Mouse (Mus musculus) midbrain, embryonic 16.5 days (tissue): ENCODE measurements around the gene Elovl5. TPM values are rescaled to one million over a fixed set of nuclear protein-coding genes. Genes with fewer than 3 reads are reported as not detected.

ENCODE experiments used
- ATAC-seq: fragments of 200-750 bp; cut with Nextera tagmentation; 2 replicates; pipeline ENCODE4 v1.8.0; 2017; ENCODE audit warnings: moderate TSS enrichment
- H3K27ac ChIP-seq: fragments of 300-500 bp; sonication (generic); 2 replicates; pipeline ENCODE4 v1.5.1; 2014; ENCODE audit warnings: mild to moderate bottlenecking, low read length, mixed read lengths
- H3K27me3 ChIP-seq: fragments of 300-500 bp; sonication (generic); 2 replicates; pipeline ENCODE4 v1.6.1; 2014; ENCODE audit warnings: low read depth, low read length, mixed read lengths; ENCODE audit not compliant: control insufficient read depth, insufficient read depth
- H3K36me3 ChIP-seq: fragments of 300-500 bp; sonication (generic); 2 replicates; pipeline ENCODE4 v1.6.1; 2014; ENCODE audit warnings: mild to moderate bottlenecking, low read length, moderate library complexity, mixed read lengths; ENCODE audit not compliant: control insufficient read depth, insufficient read depth
- H3K4me1 ChIP-seq: fragments of 300-500 bp; sonication (generic); 2 replicates; pipeline ENCODE4 v1.6.1; 2014; ENCODE audit warnings: mild to moderate bottlenecking, low read length, mixed read lengths; ENCODE audit not compliant: control insufficient read depth, insufficient read depth
- H3K4me2 ChIP-seq: fragments of 300-500 bp; sonication (generic); 2 replicates; pipeline ENCODE4 v1.6.1; 2014; ENCODE audit warnings: mild to moderate bottlenecking, low read length, mixed read lengths
- H3K4me3 ChIP-seq: fragments of 300-500 bp; sonication (generic); 2 replicates; pipeline ENCODE4 v1.5.1; 2014; ENCODE audit warnings: low read depth, mild to moderate bottlenecking, low read length, moderate library complexity, mixed read lengths
- H3K9ac ChIP-seq: fragments of 300-500 bp; sonication (generic); 2 replicates; pipeline ENCODE4 v1.6.1; 2014; ENCODE audit warnings: low read depth, low read length, mixed read lengths
- H3K9me3 ChIP-seq: fragments of 300-500 bp; sonication (generic); replicated peaks from 2 replicates; pipeline ENCODE4 v1.6.1; 2014; ENCODE audit warnings: mild to moderate bottlenecking, low read length, mixed read lengths; ENCODE audit not compliant: control insufficient read depth, poor library complexity, severe bottlenecking
- WGBS: fragments of 180-500 bp; shearing (Covaris S2); extraction: QIAGEN DNeasy Blood & Tissue Kit; methylation state at CpG from one replicate; pipeline ENCODE4 v1.1.7; 2014; 5-methylcytosine and 5-hydroxymethylcytosine counted together
- polyA plus RNA-seq: library from polyadenylated mRNA; unstranded; fragments of >200 nt; fragmentation: Nextera tagmentation; extraction: Ambion mirVana; gene quantifications from 2 replicates; pipeline ENCODE4 v1.2.1, GENCODE M21; 2015

The Elovl5 gene
- polyA plus RNA-seq, 1 experiment from 2014 or later = 66.4 TPM

DNA sequence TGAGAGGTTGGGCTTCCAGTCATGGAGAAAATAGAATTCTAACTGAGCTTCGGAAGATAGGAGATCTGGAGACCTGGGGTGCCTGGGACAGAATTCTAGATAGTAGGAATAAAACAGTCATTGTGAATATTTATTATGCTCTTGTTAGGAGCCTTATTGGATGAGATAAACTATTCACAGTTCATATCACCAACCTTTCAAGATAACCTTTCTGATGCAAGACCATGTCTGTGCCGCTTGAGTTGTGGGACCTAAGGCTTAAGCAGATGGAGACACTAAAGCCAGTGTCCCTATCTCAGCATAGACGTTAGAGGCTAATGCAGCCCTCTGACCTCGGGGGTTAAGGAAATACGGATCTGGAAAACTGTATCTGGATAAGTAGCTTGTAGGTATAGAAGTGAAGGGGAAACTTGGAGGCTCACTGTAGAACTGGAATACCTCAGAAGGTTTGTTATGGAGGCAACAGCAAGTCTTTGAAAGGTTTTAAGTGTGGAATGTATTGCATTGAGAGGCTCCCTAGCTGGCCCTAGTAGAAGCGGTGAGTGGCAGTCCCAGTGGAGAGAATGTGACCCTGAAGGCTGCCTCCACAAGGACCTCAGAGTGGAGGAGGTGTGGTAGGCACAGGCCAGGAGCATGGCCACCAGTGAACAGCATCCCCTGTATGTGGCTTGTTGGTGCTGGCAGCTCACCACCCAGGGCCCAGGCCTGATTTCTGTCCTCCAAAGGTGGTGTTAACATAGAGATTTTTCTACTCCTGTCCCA is 52.2 kb downstream of the Elovl5 start:
- Histone ChIP-seq H3K36me3 (no peaks in the 10 kb centered on the region), H3K9ac (no peak overlapping the region), H3K4me1 (peaks cover 1% of the 10 kb centered on the region), H3K27ac (no peak overlapping the region), H3K9me3 (no peaks in the 10 kb centered on the region), H3K27me3 (no peaks in the 10 kb centered on the region), H3K4me3 (no peak overlapping the region), H3K4me2 (no peak overlapping the region)
- 91% methylated on average over 6 of the region's 6 CpGs for WGBS
- no peak for ATAC-seq

GRCm38 (mm10) chr9:77979000-77979399 is 61.8 kb downstream of the Elovl5 start:
- Histone ChIP-seq H3K36me3 (peaks cover 22% of the 10 kb centered on the region), H3K9ac (no peak overlapping the region), H3K4me1 (no peaks in the 10 kb centered on the region), H3K27me3 (no peaks in the 10 kb centered on the region), H3K4me2 (no peak overlapping the region), H3K4me3 (no peak overlapping the region), H3K9me3 (no peaks in the 10 kb centered on the region), H3K27ac (no peak overlapping the region)
- no peak for ATAC-seq
- 95% methylated on average over 7 of the region's 7 CpGs for WGBS

DNA sequence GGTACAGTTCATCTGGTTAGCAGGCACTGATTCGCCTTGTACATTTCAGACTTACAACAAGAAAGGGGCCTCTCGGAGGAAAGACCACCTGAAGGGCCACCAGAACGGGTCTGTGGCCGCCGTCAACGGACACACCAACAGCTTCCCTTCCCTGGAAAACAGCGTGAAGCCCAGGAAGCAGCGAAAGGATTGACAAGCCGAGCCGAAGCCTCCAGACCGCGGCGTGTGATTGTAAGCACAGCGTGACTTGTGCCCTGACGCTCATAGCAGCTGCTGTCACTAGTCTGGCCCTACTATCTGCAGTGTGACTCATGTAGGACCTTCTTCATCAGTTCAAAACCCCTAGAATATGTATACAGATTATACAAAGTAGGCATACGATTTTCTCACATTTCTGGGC is 65.5 kb downstream of the Elovl5 start:
- no peaks in the 10 kb centered on the region for H3K9me3 ChIP-seq
- no peaks in the 10 kb centered on the region for H3K27me3 ChIP-seq
- H3K9ac ChIP-seq = no peak overlapping the region
- H3K27ac ChIP-seq = no peak overlapping the region
- H3K4me1 ChIP-seq = no peaks in the 10 kb centered on the region
- H3K36me3 ChIP-seq = peaks cover 12% of the 10 kb centered on the region
- 88% methylated on average over 16 of the region's 16 CpGs for WGBS
- ATAC-seq = no peak
- no peak overlapping the region for H3K4me2 ChIP-seq
- no peak overlapping the region for H3K4me3 ChIP-seq

DNA sequence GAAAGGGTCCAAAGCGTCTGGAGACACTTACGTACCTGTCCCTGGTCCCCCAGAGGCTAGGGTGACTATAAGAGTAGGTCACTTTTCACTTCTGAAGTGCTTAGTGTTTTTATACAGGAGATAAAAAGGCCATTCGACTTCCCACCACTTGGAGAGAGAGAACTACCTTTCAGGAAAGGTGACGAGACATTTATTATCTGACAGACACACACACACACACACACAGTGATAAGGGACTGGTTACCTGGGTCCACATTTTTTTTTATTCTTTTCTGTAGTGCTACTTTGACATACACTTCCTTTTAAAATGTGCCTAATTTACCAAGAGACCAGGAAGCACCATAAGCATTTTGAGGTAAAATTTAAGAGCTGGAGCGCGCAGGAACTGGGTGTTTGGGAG is 66.4 kb downstream of the Elovl5 start:
- no peak overlapping the region for H3K27ac ChIP-seq
- WGBS = 93% methylated on average over 6 of the region's 6 CpGs
- no peak overlapping the region for H3K4me2 ChIP-seq
- peaks cover 9% of the 10 kb centered on the region for H3K36me3 ChIP-seq
- H3K4me3 ChIP-seq = no peak overlapping the region
- no peaks in the 10 kb centered on the region for H3K9me3 ChIP-seq
- no peaks in the 10 kb centered on the region for H3K4me1 ChIP-seq
- ATAC-seq = no peak
- H3K9ac ChIP-seq = no peak overlapping the region
- no peaks in the 10 kb centered on the region for H3K27me3 ChIP-seq

DNA sequence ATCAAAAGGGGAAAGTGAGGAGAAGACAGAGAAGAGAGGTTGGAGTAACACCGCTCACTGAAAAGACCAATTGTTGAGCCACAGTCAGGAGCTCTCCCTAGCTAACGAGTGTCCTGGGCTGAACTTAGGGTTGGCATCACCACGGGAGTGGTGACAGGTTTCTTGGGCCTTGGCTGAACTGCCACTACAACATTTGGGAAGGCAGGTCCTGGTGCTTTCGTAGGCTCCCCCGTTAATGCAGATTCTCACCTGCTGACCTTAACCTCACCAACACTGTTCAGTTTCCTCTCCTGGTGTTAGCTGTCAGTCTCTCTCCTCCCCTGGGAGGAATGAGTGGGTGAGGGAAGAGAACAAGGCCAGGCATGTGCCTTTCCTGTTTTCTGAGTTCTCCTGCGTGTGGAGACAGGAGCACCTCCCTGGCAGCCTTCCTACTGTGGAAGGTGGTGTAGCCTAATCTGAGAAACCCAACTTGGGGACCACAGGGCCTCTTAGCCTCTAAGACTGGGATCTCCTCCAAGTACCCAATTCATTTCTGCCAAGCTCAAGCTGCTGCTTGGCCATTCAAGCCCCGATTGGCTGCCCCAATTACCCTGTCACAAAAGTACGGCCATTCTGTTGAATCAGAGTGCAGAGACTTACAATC is 69.1 kb downstream of the Elovl5 start:
- Histone ChIP-seq H3K4me2 (no peak overlapping the region), H3K27ac (no peak overlapping the region), H3K36me3 (peaks cover 9% of the 10 kb centered on the region), H3K9me3 (no peaks in the 10 kb centered on the region), H3K27me3 (no peaks in the 10 kb centered on the region), H3K9ac (no peak overlapping the region), H3K4me3 (no peak overlapping the region), H3K4me1 (no peaks in the 10 kb centered on the region)
- ATAC-seq = no peak
- WGBS = 80% methylated on average over 8 of the region's 8 CpGs

- WGBS = 74% methylated on average over 8 of the region's 8 CpGs
Observed at GRCm38 (mm10) chr9:77989626-77990025, 72.5 kb downstream of the Elovl5 start.

DNA sequence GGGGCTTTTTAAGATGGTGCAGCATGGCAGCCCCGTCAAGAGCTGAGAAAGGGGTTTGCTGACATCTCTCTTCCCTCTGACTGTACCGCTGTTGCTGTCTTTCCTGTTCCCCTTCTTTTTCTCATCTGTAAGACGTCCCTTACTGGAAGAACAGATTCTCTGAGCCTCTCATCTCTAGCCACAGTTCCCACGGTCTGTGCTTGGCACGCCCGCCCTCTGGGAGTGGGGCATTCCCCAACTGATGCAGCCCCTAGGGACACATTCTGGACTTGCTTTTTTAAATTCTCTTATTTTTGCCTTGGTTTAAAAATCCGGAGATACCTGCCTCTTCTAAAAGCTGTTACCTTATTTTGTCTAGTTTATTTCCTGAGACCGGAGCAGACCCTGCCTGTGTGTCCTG is 73.1 kb downstream of the Elovl5 start:
- no peak overlapping the region for H3K27ac ChIP-seq
- ATAC-seq = no peak
- no peaks in the 10 kb centered on the region for H3K27me3 ChIP-seq
- H3K9ac ChIP-seq = no peak overlapping the region
- H3K9me3 ChIP-seq = no peaks in the 10 kb centered on the region
- H3K4me2 ChIP-seq = no peak overlapping the region
- H3K36me3 ChIP-seq = no peaks in the 10 kb centered on the region
- H3K4me3 ChIP-seq = no peak overlapping the region
- no peaks in the 10 kb centered on the region for H3K4me1 ChIP-seq
- WGBS = 60% methylated on average over 8 of the region's 8 CpGs

More at GRCm38 (mm10) chr9:77989626-77990025, 72.5 kb downstream of the Elovl5 start:
- Histone ChIP-seq H3K9me3 (no peaks in the 10 kb centered on the region), H3K9ac (no peak overlapping the region), H3K36me3 (no peaks in the 10 kb centered on the region), H3K4me1 (no peaks in the 10 kb centered on the region), H3K4me2 (no peak overlapping the region), H3K27me3 (no peaks in the 10 kb centered on the region), H3K27ac (no peak overlapping the region), H3K4me3 (no peak overlapping the region)
- ATAC-seq = no peak

- no peak for ATAC-seq
- WGBS = 94% methylated on average over 4 of the region's 4 CpGs
Observed at GRCm38 (mm10) chr9:77991650-77992049, 74.5 kb downstream of the Elovl5 start.

DNA sequence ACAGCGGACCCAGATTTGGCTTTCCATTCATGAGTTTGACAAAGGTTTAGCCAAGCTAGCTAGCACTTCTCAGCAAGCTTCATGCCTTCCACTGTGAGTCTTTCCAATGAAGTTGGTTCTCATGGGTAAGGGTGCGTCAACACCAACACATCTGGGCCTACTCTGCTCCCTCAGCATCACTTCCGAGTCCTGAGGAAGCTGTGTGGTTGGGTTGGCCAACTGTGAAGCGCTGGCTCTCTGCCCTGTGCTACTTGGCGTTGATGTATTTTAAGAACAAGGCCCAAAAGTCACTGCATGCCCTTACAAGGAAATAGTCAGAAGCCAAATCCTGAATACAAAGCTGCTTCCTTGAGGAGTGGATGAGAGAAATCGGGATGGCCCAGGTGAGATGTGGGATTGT is 75.1 kb downstream of the Elovl5 start:
- no peaks in the 10 kb centered on the region for H3K4me1 ChIP-seq
- no peaks in the 10 kb centered on the region for H3K27me3 ChIP-seq
- WGBS = 90% methylated on average over 6 of the region's 6 CpGs
- H3K4me2 ChIP-seq = no peak overlapping the region
- no peak overlapping the region for H3K27ac ChIP-seq
- H3K36me3 ChIP-seq = no peaks in the 10 kb centered on the region
- no peak overlapping the region for H3K4me3 ChIP-seq
- no peaks in the 10 kb centered on the region for H3K9me3 ChIP-seq
- no peak overlapping the region for H3K9ac ChIP-seq
- no peak for ATAC-seq

More at GRCm38 (mm10) chr9:77991650-77992049, 74.5 kb downstream of the Elovl5 start:
- Histone ChIP-seq H3K27ac (no peak overlapping the region), H3K4me1 (no peaks in the 10 kb centered on the region), H3K36me3 (no peaks in the 10 kb centered on the region), H3K27me3 (no peaks in the 10 kb centered on the region), H3K9ac (no peak overlapping the region), H3K9me3 (no peaks in the 10 kb centered on the region), H3K4me3 (no peak overlapping the region), H3K4me2 (no peak overlapping the region)
